Mouse (Mus musculus) ES-Bruce4 (cell line): ENCODE data around the gene Rhbdl3.

Experiments used
- CTCF ChIP-seq: IDR thresholded peaks from one replicate; pipeline ENCODE4 v1.8.1; 2011; ENCODE audit warnings: low read depth, low read length
- EP300 ChIP-seq: IDR thresholded peaks from 2 replicates; pipeline ENCODE4 v1.6.1; 2011; ENCODE audit warnings: low read depth, low read length; ENCODE audit not compliant: insufficient read depth
- POLR2A ChIP-seq: IDR thresholded peaks from one replicate; pipeline ENCODE4 v1.8.1; 2011; ENCODE audit warnings: low read length; ENCODE audit not compliant: insufficient read depth

DNA sequence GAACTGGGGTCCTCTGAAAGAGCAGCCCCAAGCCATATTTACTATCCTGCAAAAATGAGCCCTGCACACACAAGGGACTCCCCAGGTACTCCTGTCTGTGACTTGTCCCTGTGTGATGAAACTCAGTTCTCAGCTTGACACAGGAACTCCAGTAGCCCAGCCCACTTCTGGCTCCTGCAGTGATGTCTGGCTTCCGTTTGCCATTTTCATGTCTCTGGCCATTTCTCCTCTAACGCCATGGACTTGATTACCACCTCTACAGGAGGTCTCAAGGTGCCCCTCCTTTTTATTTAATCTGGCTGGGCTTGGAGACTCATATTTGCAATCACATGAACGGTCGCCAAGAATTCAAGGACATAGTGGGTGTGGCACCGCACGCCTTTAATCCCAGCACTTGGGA is 23.9 kb downstream of the Rhbdl3 start:
- no peak for TF ChIP-seq POLR2A
- TF ChIP-seq EP300: no peak
- TF ChIP-seq CTCF: no peak
